Mouse (Mus musculus): ENCODE data around the gene Tulp4.

DNA sequence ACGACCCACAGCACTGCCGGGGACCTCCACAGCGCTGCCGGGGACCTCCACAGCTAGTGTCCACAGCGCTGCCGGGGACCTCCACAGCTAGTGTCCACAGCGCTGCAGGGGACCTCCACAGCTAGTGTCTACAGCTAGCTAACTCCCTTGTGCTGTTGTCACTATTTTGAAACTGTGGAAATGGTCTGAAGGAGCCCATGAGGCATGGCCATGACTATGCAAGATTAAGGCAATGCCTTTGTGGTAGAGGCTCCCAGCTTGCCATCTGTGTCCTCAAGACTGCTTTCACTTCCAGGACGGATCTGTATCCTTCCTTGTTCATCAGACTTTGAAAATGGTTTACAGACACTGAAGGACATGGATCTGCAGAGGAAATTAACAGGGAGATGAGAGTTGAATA is 80.9 kb downstream of the Tulp4 start:
- TF ChIP-seq POLR2A (IDR thresholded peaks at IDR 0.05; ENCODE audit: control insufficient read depth, extremely low read depth, insufficient read depth, low read length, poor library complexity) (no peak), CTCF (IDR thresholded peaks at IDR 0.05; ENCODE audit: borderline replicate concordance, control insufficient read depth, extremely low read depth, insufficient read depth, low read length, poor library complexity) (no peak)
